Mouse (Mus musculus): ENCODE results near the gene Mki67. TPM values are rescaled to one million over a fixed set of nuclear protein-coding genes. Genes with fewer than 3 reads are reported as not detected.

Gene Mki67
- polyA plus RNA-seq (2015; fragmentation: Nextera tagmentation; extraction: Ambion mirVana): 8.0 and 9.0 TPM in 2 replicates

GRCm38 (mm10) chr7:135715642-135716444 lies at the start of gene Mki67:
Gene Mki67 (minus strand): TSS chr7:135716361.

Other genes starting within 250 kb of the Mki67 start
- gene Clrn3, start 187.7 kb downstream of the Mki67 start, polyA plus RNA-seq (2015; fragmentation: Nextera tagmentation; extraction: Ambion mirVana): not detected in 2 replicates
- 3.4 and 4.2 TPM in 2 replicates for gene Ptpre, start 178.9 kb downstream of the Mki67 start, polyA plus RNA-seq (2015; fragmentation: Nextera tagmentation; extraction: Ambion mirVana)